Mouse (Mus musculus) ES-Bruce4 (cell line): ENCODE data around the gene Spire2.

Experiments
- CTCF ChIP-seq: IDR thresholded peaks from one replicate; pipeline ENCODE4 v1.8.1; 2011; ENCODE audit warnings: low read depth, low read length
- EP300 ChIP-seq: IDR thresholded peaks from 2 replicates; pipeline ENCODE4 v1.6.1; 2011; ENCODE audit warnings: low read depth, low read length; ENCODE audit not compliant: insufficient read depth
- POLR2A ChIP-seq: IDR thresholded peaks from one replicate; pipeline ENCODE4 v1.8.1; 2011; ENCODE audit warnings: low read length; ENCODE audit not compliant: insufficient read depth

- no peak for TF ChIP-seq EP300
- TF ChIP-seq CTCF: no peak
- TF ChIP-seq POLR2A: no peak
Measured at GRCm38 (mm10) chr8:123411781-123412327, 79.3 kb downstream of the Spire2 start.
